Mouse (Mus musculus): ENCODE measurements around the gene H1foo. TPM values are rescaled to one million over a fixed set of nuclear protein-coding genes. Genes with fewer than 3 reads are reported as not detected.

H1foo gene
- polyA plus RNA-seq, 1 experiment = not detected

GRCm38 (mm10) chr6:115938798-115939197 lies 5.9 kb upstream of the H1foo start:
- TF ChIP-seq POLR2A (IDR thresholded peaks at IDR 0.05; ENCODE audit: control insufficient read depth, low read depth, low read length) (no peak), CTCF (IDR thresholded peaks at IDR 0.05; ENCODE audit: control insufficient read depth, insufficient read depth, insufficient replicate concordance, low read depth, low read length) (no peak)
- Histone ChIP-seq H3K27ac (ENCODE audit: control insufficient read depth, insufficient read depth, low read depth, low read length) (no peak overlapping the region), H3K36me3 (ENCODE audit: control insufficient read depth, insufficient read depth, low read length) (no peaks in the 10 kb centered on the region), H3K27me3 (ENCODE audit: control insufficient read depth, insufficient read depth, low read length) (no peaks in the 10 kb centered on the region), H3K4me1 (ENCODE audit: control insufficient read depth, insufficient read depth, low read length) (no peaks in the 10 kb centered on the region), H3K4me3 (ENCODE audit: control insufficient read depth, low read depth, low read length) (no peak overlapping the region)

- H3K4me1 ChIP-seq (ENCODE audit: control insufficient read depth, insufficient read depth, low read length) = no peaks in the 10 kb centered on the region
- H3K27me3 ChIP-seq (ENCODE audit: control insufficient read depth, insufficient read depth, low read length) = no peaks in the 10 kb centered on the region
- no peaks in the 10 kb centered on the region for H3K36me3 ChIP-seq (ENCODE audit: control insufficient read depth, insufficient read depth, low read length)
- no peak for TF ChIP-seq CTCF (IDR thresholded peaks at IDR 0.05; ENCODE audit: control insufficient read depth, insufficient read depth, insufficient replicate concordance, low read depth, low read length)
- no peak for TF ChIP-seq POLR2A (IDR thresholded peaks at IDR 0.05; ENCODE audit: control insufficient read depth, low read depth, low read length)
- H3K27ac ChIP-seq (ENCODE audit: control insufficient read depth, insufficient read depth, low read depth, low read length) = no peak overlapping the region
- no peak overlapping the region for H3K4me3 ChIP-seq (ENCODE audit: control insufficient read depth, low read depth, low read length)
Observed at GRCm38 (mm10) chr6:115940603-115941002, 4.1 kb upstream of the H1foo start.

DNA sequence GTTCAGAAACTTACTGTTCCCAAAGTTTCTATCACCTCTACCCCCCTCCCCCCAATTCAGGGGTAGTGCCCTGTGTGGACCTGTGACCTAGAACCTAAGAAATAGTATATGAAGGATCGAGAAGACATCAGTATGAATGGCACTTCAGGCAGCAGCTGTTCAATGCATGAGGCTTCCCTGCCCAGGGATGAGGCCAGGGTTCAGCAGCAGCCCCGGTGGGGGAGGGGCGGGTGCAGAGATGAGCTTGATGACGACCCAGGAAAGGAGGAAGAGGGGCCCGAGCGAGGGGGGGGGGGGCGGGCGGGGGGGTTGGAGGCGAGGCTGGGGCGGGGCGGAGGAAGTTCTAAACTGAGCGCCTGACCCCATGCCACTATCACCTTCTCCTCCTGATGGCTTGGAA lies 3.6 kb upstream of the H1foo start:
- H3K27ac ChIP-seq (ENCODE audit: control insufficient read depth, insufficient read depth, low read depth, low read length) = no peak overlapping the region
- H3K4me1 ChIP-seq (ENCODE audit: control insufficient read depth, insufficient read depth, low read length) = no peaks in the 10 kb centered on the region
- no peaks in the 10 kb centered on the region for H3K36me3 ChIP-seq (ENCODE audit: control insufficient read depth, insufficient read depth, low read length)
- no peak overlapping the region for H3K4me3 ChIP-seq (ENCODE audit: control insufficient read depth, low read depth, low read length)
- H3K27me3 ChIP-seq (ENCODE audit: control insufficient read depth, insufficient read depth, low read length) = no peaks in the 10 kb centered on the region
- TF ChIP-seq CTCF (IDR thresholded peaks at IDR 0.05; ENCODE audit: control insufficient read depth, insufficient read depth, insufficient replicate concordance, low read depth, low read length) (no peak), POLR2A (IDR thresholded peaks at IDR 0.05; ENCODE audit: control insufficient read depth, low read depth, low read length) (no peak)

DNA sequence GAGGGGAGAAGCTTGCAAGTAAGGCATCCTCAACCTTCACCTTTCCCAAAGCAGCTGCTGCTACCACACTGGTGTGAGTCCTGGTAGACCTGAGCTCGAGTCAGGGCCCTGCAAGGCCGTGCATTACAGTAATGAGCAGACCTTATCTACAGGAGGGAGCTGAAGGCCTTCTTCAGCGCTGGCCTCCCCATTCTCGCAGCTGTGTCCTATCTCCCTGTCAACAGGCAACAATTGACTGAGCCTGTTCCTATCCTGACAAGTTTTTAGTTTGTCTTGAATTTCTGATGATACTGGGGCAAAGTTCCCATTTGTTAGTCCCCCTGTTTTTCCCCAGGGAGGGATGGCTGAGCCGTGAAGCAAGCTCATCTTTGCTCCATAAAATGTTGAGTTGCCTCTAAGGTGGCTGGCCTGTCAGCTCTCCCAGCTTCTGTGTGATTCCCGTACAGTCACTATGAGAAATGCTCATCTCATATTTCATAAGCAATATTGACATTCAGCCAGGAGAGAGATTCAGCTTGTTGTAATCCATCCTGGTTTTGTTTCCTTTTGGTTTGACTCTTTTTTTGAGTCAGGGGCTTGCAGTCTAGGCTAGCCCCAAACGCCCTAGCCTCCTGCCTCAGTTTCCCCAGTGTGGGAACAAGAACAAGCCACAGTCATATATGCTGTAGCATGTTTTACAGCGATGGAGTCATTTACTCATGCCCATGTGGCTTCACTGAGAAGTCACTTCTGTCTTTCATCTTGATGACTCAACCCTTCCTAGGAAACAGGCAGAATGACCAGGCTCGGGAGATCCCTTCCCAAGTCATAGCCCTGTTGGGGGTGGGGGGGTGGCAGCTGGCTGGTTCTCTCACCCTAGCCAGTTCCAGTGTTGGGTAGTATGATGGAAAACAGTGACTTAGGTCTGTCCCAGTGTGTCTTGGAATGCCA lies 975 bp upstream of the H1foo start:
- H3K36me3 ChIP-seq (ENCODE audit: control insufficient read depth, insufficient read depth, low read length) = no peaks in the 10 kb centered on the region
- no peak overlapping the region for H3K4me3 ChIP-seq (ENCODE audit: control insufficient read depth, low read depth, low read length)
- H3K27ac ChIP-seq (ENCODE audit: control insufficient read depth, insufficient read depth, low read depth, low read length) = no peak overlapping the region
- H3K4me1 ChIP-seq (ENCODE audit: control insufficient read depth, insufficient read depth, low read length) = no peaks in the 10 kb centered on the region
- TF ChIP-seq CTCF (IDR thresholded peaks at IDR 0.05; ENCODE audit: control insufficient read depth, insufficient read depth, insufficient replicate concordance, low read depth, low read length) = no peak
- TF ChIP-seq POLR2A (IDR thresholded peaks at IDR 0.05; ENCODE audit: control insufficient read depth, low read depth, low read length) = no peak
- no peaks in the 10 kb centered on the region for H3K27me3 ChIP-seq (ENCODE audit: control insufficient read depth, insufficient read depth, low read length)

DNA sequence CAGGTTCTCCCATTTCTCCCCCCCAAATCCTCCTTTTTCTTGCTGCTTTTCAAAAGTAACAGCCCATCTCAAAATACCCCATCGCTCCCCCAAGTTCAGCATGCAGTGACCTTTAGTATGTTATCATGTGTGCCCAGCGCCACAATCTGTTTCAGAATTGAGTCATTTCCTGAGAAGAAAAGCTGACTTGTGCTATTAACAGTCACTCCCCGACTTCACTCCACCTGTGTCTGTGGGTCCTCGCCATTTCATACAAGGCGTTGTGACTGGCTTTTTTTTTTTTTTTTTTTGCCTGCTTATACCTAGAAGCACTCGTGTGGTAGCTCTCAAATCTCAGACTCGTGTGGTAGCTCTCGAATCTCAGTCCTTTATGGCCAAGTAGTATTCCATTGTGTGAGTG lies 895 bp downstream of the H1foo start:
- H3K36me3 ChIP-seq (ENCODE audit: control insufficient read depth, insufficient read depth, low read length) = no peaks in the 10 kb centered on the region
- no peak overlapping the region for H3K4me3 ChIP-seq (ENCODE audit: control insufficient read depth, low read depth, low read length)
- H3K4me1 ChIP-seq (ENCODE audit: control insufficient read depth, insufficient read depth, low read length) = no peaks in the 10 kb centered on the region
- no peak for TF ChIP-seq CTCF (IDR thresholded peaks at IDR 0.05; ENCODE audit: control insufficient read depth, insufficient read depth, insufficient replicate concordance, low read depth, low read length)
- TF ChIP-seq POLR2A (IDR thresholded peaks at IDR 0.05; ENCODE audit: control insufficient read depth, low read depth, low read length) = no peak
- H3K27me3 ChIP-seq (ENCODE audit: control insufficient read depth, insufficient read depth, low read length) = no peaks in the 10 kb centered on the region
- no peak overlapping the region for H3K27ac ChIP-seq (ENCODE audit: control insufficient read depth, insufficient read depth, low read depth, low read length)

DNA sequence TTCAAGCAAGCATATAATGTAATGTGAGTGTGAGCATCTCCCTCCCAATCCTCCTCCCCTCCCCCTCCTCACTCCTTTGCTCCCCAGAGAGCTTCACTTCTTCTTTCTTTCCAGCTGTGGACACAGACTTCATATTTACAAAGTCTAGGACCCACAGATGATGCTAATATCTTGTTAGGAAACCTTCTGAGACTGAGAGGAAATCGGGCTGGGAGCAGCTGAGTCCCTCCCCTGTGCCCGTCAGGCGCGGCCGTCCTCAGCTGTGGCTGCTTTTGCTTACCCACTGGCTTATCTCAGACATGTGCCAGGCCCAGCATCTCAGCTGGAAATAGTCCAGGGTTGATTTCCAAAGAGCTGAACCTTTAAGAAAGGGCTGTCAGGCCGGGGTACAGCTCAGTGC lies 1.7 kb downstream of the H1foo start:
- Histone ChIP-seq H3K4me3 (ENCODE audit: control insufficient read depth, low read depth, low read length) (no peak overlapping the region), H3K27me3 (ENCODE audit: control insufficient read depth, insufficient read depth, low read length) (no peaks in the 10 kb centered on the region), H3K4me1 (ENCODE audit: control insufficient read depth, insufficient read depth, low read length) (no peaks in the 10 kb centered on the region), H3K27ac (ENCODE audit: control insufficient read depth, insufficient read depth, low read depth, low read length) (no peak overlapping the region), H3K36me3 (ENCODE audit: control insufficient read depth, insufficient read depth, low read length) (no peaks in the 10 kb centered on the region)
- TF ChIP-seq POLR2A (IDR thresholded peaks at IDR 0.05; ENCODE audit: control insufficient read depth, low read depth, low read length) = no peak
- TF ChIP-seq CTCF (IDR thresholded peaks at IDR 0.05; ENCODE audit: control insufficient read depth, insufficient read depth, insufficient replicate concordance, low read depth, low read length) = no peak

GRCm38 (mm10) chr6:115954506-115955074 lies 9.9 kb downstream of the H1foo start:
- H3K4me3 ChIP-seq (ENCODE audit: control insufficient read depth, low read depth, low read length) = no peak overlapping the region
- H3K27me3 ChIP-seq (ENCODE audit: control insufficient read depth, insufficient read depth, low read length) = no peaks in the 10 kb centered on the region
- TF ChIP-seq POLR2A (IDR thresholded peaks at IDR 0.05; ENCODE audit: control insufficient read depth, low read depth, low read length) (no peak), CTCF (IDR thresholded peaks at IDR 0.05; ENCODE audit: control insufficient read depth, insufficient read depth, insufficient replicate concordance, low read depth, low read length) (no peak)
- peaks cover 4% of the 10 kb centered on the region for H3K4me1 ChIP-seq (ENCODE audit: control insufficient read depth, insufficient read depth, low read length)
- no peak overlapping the region for H3K27ac ChIP-seq (ENCODE audit: control insufficient read depth, insufficient read depth, low read depth, low read length)
- no peaks in the 10 kb centered on the region for H3K36me3 ChIP-seq (ENCODE audit: control insufficient read depth, insufficient read depth, low read length)
